Mouse (Mus musculus): ENCODE results near the gene Flot2. TPM values are rescaled to one million over a fixed set of nuclear protein-coding genes. Genes with fewer than 3 reads are reported as not detected.
A peak's percentile ranks its signal among the peaks of the same experiment; 100 is the strongest.

The Flot2 gene
- polyA plus RNA-seq, 1 experiment from 2014 or later = 25.1 TPM

- peaks cover 45% of the 10 kb centered on the region for H3K4me1 ChIP-seq (replicated peaks)
- peak within 1 kb of the TSS; percentile 87 for H3K4me2 ChIP-seq
- H3K27me3 ChIP-seq = no peaks in the 10 kb centered on the region; the same call in 1 of the 2 replicates
- under 1% methylated on average over 42 of the region's 42 CpGs for WGBS (ENCODE audit: insufficient replicate concordance)
- no peaks in the 10 kb centered on the region for H3K9me3 ChIP-seq (replicated peaks)
- peak; percentile 89 for ATAC-seq (ENCODE audit: insufficient read depth)
- H3K4me3 ChIP-seq (replicated peaks) = peak within 1 kb of the TSS; percentile 81
- peaks cover 31% of the 10 kb centered on the region for H3K36me3 ChIP-seq (replicated peaks)
- peak within 1 kb of the TSS; percentile 82 for H3K9ac ChIP-seq
- peak within 1 kb of the TSS; percentile 78 for H3K27ac ChIP-seq (replicated peaks)
Observed at GRCm38 (mm10) chr11:78079961-78080921, 42.5 kb downstream of the Flot2 start, which contains the start of gene Eral1. Gene Eral1, minus strand, starts transcription at chr11:78080383.

GRCm38 (mm10) chr11:78083595-78083994 lies 45.9 kb downstream of the Flot2 start:
- Histone ChIP-seq H3K9me3 (replicated peaks) (no peaks in the 10 kb centered on the region), H3K9ac (no peak overlapping the region), H3K4me1 (replicated peaks) (peaks cover 26% of the 10 kb centered on the region), H3K27me3 (no peaks in the 10 kb centered on the region; the same call in 1 of the 2 replicates), H3K27ac (replicated peaks) (no peak overlapping the region), H3K36me3 (replicated peaks) (no peaks in the 10 kb centered on the region), H3K4me3 (replicated peaks) (no peak overlapping the region), H3K4me2 (no peak overlapping the region)
- 5% methylated on average over 1 of the region's 1 CpGs for WGBS (ENCODE audit: insufficient replicate concordance)
- ATAC-seq (ENCODE audit: insufficient read depth) = no peak

GRCm38 (mm10) chr11:78086925-78087479 lies 49.3 kb downstream of the Flot2 start:
- no peaks in the 10 kb centered on the region; the same call in 1 of the 2 replicates for H3K27me3 ChIP-seq
- WGBS (ENCODE audit: insufficient replicate concordance) = 63% methylated on average over 4 of the region's 4 CpGs
- H3K4me3 ChIP-seq (replicated peaks) = no peak overlapping the region

GRCm38 (mm10) chr11:78087756-78088281 lies 50.1 kb downstream of the Flot2 start:
- Histone ChIP-seq H3K4me1 (replicated peaks) (0 out of 2 replicates have a peak, but pooled peaks cover 6% of the 10 kb centered on the region), H3K4me2 (no peak overlapping the region), H3K36me3 (replicated peaks) (no peaks in the 10 kb centered on the region), H3K9ac (no peak overlapping the region), H3K4me3 (replicated peaks) (no peak overlapping the region), H3K27ac (replicated peaks) (no peak overlapping the region), H3K27me3 (no peaks in the 10 kb centered on the region; the same call in 1 of the 2 replicates), H3K9me3 (replicated peaks) (no peaks in the 10 kb centered on the region)
- peak; percentile 47; the same call in 1 of the 2 replicates for ATAC-seq (ENCODE audit: insufficient read depth)
- WGBS (ENCODE audit: insufficient replicate concordance) = 59% methylated on average over 5 of the region's 5 CpGs

More at GRCm38 (mm10) chr11:78086925-78087479, 49.3 kb downstream of the Flot2 start:
- Histone ChIP-seq H3K4me2 (no peak overlapping the region), H3K9ac (no peak overlapping the region), H3K36me3 (replicated peaks) (no peaks in the 10 kb centered on the region), H3K27ac (replicated peaks) (no peak overlapping the region), H3K9me3 (replicated peaks) (no peaks in the 10 kb centered on the region), H3K4me1 (replicated peaks) (0 out of 2 replicates have a peak, but pooled peaks cover 6% of the 10 kb centered on the region)
- no peak for ATAC-seq (ENCODE audit: insufficient read depth)

GRCm38 (mm10) chr11:78094137-78094503 lies 56.4 kb downstream of the Flot2 start:
- peaks cover 10% of the 10 kb centered on the region; the same call in 1 of the 2 replicates for H3K27me3 ChIP-seq
- H3K4me1 ChIP-seq (replicated peaks) = peaks cover 32% of the 10 kb centered on the region
- H3K27ac ChIP-seq (replicated peaks) = peak overlapping the region; percentile 55
- peak overlapping the region; percentile 62 for H3K9ac ChIP-seq
- no peaks in the 10 kb centered on the region for H3K36me3 ChIP-seq (replicated peaks)
- peak overlapping the region; percentile 68 for H3K4me3 ChIP-seq (replicated peaks)
- H3K4me2 ChIP-seq = peak overlapping the region; percentile 94
- WGBS (ENCODE audit: insufficient replicate concordance) = 45% methylated on average over 11 of the region's 11 CpGs
- no peak for ATAC-seq (ENCODE audit: insufficient read depth)
- H3K9me3 ChIP-seq (replicated peaks) = no peaks in the 10 kb centered on the region

GRCm38 (mm10) chr11:78094504-78095143 lies 56.9 kb downstream of the Flot2 start, which contains the start of gene Fam222b:
Gene Fam222b, plus strand, starts transcription at chr11:78094660.
- Histone ChIP-seq H3K4me1 (replicated peaks) (peaks cover 32% of the 10 kb centered on the region), H3K4me3 (replicated peaks) (peak within 1 kb of the TSS; percentile 68), H3K36me3 (replicated peaks) (no peaks in the 10 kb centered on the region), H3K27ac (replicated peaks) (peak within 1 kb of the TSS; percentile 55), H3K9ac (peak within 1 kb of the TSS; percentile 62), H3K27me3 (peaks cover 10% of the 10 kb centered on the region; the same call in 1 of the 2 replicates), H3K4me2 (peak within 1 kb of the TSS; percentile 94), H3K9me3 (replicated peaks) (no peaks in the 10 kb centered on the region)
- ATAC-seq (ENCODE audit: insufficient read depth) = peak; percentile 89
- under 1% methylated on average over 38 of the region's 38 CpGs for WGBS (ENCODE audit: insufficient replicate concordance)

- Histone ChIP-seq H3K27ac (replicated peaks) (0 out of 2 replicates have a peak overlapping the region, but pooled peaks have one; percentile 55), H3K4me3 (replicated peaks) (peak overlapping the region; percentile 68), H3K4me1 (replicated peaks) (peaks cover 32% of the 10 kb centered on the region), H3K9me3 (replicated peaks) (no peaks in the 10 kb centered on the region), H3K9ac (peak overlapping the region; percentile 62), H3K36me3 (replicated peaks) (no peaks in the 10 kb centered on the region), H3K27me3 (peaks cover 10% of the 10 kb centered on the region; the same call in 1 of the 2 replicates), H3K4me2 (peak overlapping the region; percentile 94)
- WGBS (ENCODE audit: insufficient replicate concordance) = 28% methylated on average over 5 of the region's 5 CpGs
- no peak; the same call in 1 of the 2 replicates for ATAC-seq (ENCODE audit: insufficient read depth)
Observed at GRCm38 (mm10) chr11:78095144-78095516, 57.4 kb downstream of the Flot2 start.

- Histone ChIP-seq H3K27me3 (peaks cover 10% of the 10 kb centered on the region; the same call in 1 of the 2 replicates), H3K4me2 (peak overlapping the region; percentile 6), H3K4me3 (replicated peaks) (no peak overlapping the region), H3K9me3 (replicated peaks) (no peaks in the 10 kb centered on the region), H3K27ac (replicated peaks) (no peak overlapping the region), H3K36me3 (replicated peaks) (no peaks in the 10 kb centered on the region), H3K9ac (no peak overlapping the region), H3K4me1 (replicated peaks) (peaks cover 41% of the 10 kb centered on the region)
- no peak for ATAC-seq (ENCODE audit: insufficient read depth)
- 42% methylated on average over 3 of the region's 3 CpGs for WGBS (ENCODE audit: insufficient replicate concordance)
Observed at GRCm38 (mm10) chr11:78097077-78097476, 59.3 kb downstream of the Flot2 start.

- 0 out of 2 replicates have a peak, but pooled peaks cover under 1% of the 10 kb centered on the region for H3K27me3 ChIP-seq
- H3K36me3 ChIP-seq (replicated peaks) = no peaks in the 10 kb centered on the region
- H3K9me3 ChIP-seq (replicated peaks) = no peaks in the 10 kb centered on the region
- peaks cover 43% of the 10 kb centered on the region for H3K4me1 ChIP-seq (replicated peaks)
- H3K27ac ChIP-seq (replicated peaks) = peak overlapping the region; percentile 51
- WGBS (ENCODE audit: insufficient replicate concordance) = 54% methylated on average over 11 of the region's 11 CpGs
- H3K4me2 ChIP-seq = 0 out of 2 replicates have a peak overlapping the region, but pooled peaks have one; percentile 14
- H3K9ac ChIP-seq = no peak overlapping the region
- no peak for ATAC-seq (ENCODE audit: insufficient read depth)
- H3K4me3 ChIP-seq (replicated peaks) = peak overlapping the region; percentile 17; the same call in 1 of the 2 replicates
Observed at GRCm38 (mm10) chr11:78100746-78101145, 63.0 kb downstream of the Flot2 start.

GRCm38 (mm10) chr11:78102142-78102541 lies 64.4 kb downstream of the Flot2 start:
- Histone ChIP-seq H3K9me3 (replicated peaks) (no peaks in the 10 kb centered on the region), H3K4me1 (replicated peaks) (peaks cover 31% of the 10 kb centered on the region), H3K36me3 (replicated peaks) (0 out of 2 replicates have a peak, but pooled peaks cover 5% of the 10 kb centered on the region), H3K4me2 (no peak overlapping the region), H3K4me3 (replicated peaks) (no peak overlapping the region), H3K27ac (replicated peaks) (peak overlapping the region; percentile 49; the same call in 1 of the 2 replicates), H3K9ac (no peak overlapping the region), H3K27me3 (no peaks in the 10 kb centered on the region)
- ATAC-seq (ENCODE audit: insufficient read depth) = no peak
- 62% methylated on average over 5 of the region's 5 CpGs for WGBS (ENCODE audit: insufficient replicate concordance)

Measured in liver, embryonic 15.5 days (tissue).